Mouse (Mus musculus): ENCODE data around the gene Klrg1. TPM values are rescaled to one million over a fixed set of nuclear protein-coding genes. Genes with fewer than 3 reads are reported as not detected.

Gene Klrg1
- polyA plus RNA-seq (2012; rRNA removed): 1.1 and 1.2 TPM in 2 replicates

GRCm38 (mm10) chr6:122282782-122283181, at the start of gene Klrg1:
Gene Klrg1 (minus strand): TSS chr6:122282882.
- no peak for DNase-seq (ENCODE audit: low read depth in 1 of 2, low spot score in 2 of 2)
- H3K27me3 ChIP-seq (ENCODE audit: control insufficient read depth, insufficient read depth, low read length): no peaks in the 10 kb centered on the region
- H3K4me1 ChIP-seq (ENCODE audit: control insufficient read depth, insufficient read depth, insufficient read length): no peaks in the 10 kb centered on the region
- H3K36me3 ChIP-seq (ENCODE audit: control insufficient read depth, insufficient read depth, low read length): no peaks in the 10 kb centered on the region
- TF ChIP-seq CTCF (IDR thresholded peaks at IDR 0.05; ENCODE audit: extremely low read depth, insufficient read depth, insufficient read length, insufficient replicate concordance) (no peak), POLR2A (IDR thresholded peaks at IDR 0.05; ENCODE audit: low read depth, low read length) (no peak)
- no peak within 1 kb of the TSS for H3K27ac ChIP-seq (ENCODE audit: insufficient read depth, low read length)
- WGBS: 83% methylated on average over 6 of the region's 6 CpGs
- H3K4me3 ChIP-seq (ENCODE audit: extremely low read depth, insufficient read depth, insufficient read length): no peak within 1 kb of the TSS

- Histone ChIP-seq H3K4me3 (ENCODE audit: extremely low read depth, insufficient read depth, insufficient read length) (no peak overlapping the region), H3K27ac (ENCODE audit: insufficient read depth, low read length) (no peak overlapping the region), H3K4me1 (ENCODE audit: control insufficient read depth, insufficient read depth, insufficient read length) (no peaks in the 10 kb centered on the region), H3K27me3 (ENCODE audit: control insufficient read depth, insufficient read depth, low read length) (no peaks in the 10 kb centered on the region), H3K36me3 (ENCODE audit: control insufficient read depth, insufficient read depth, low read length) (peaks cover 22% of the 10 kb centered on the region)
- DNase-seq (ENCODE audit: low read depth in 1 of 2, low spot score in 2 of 2): no peak
- WGBS: 93% methylated on average over 6 of the region's 6 CpGs
- no peak for TF ChIP-seq POLR2A (IDR thresholded peaks at IDR 0.05; ENCODE audit: low read depth, low read length)
- no peak for TF ChIP-seq CTCF (IDR thresholded peaks at IDR 0.05; ENCODE audit: extremely low read depth, insufficient read depth, insufficient read length, insufficient replicate concordance)
Measured at GRCm38 (mm10) chr6:122325361-122325975, 42.8 kb upstream of the Klrg1 start.

- 96% methylated on average over 1 of the region's 1 CpGs for WGBS
- no peaks in the 10 kb centered on the region for H3K4me1 ChIP-seq (ENCODE audit: control insufficient read depth, insufficient read depth, insufficient read length)
- H3K36me3 ChIP-seq (ENCODE audit: control insufficient read depth, insufficient read depth, low read length): peaks cover 52% of the 10 kb centered on the region
- no peak for DNase-seq (ENCODE audit: low read depth in 1 of 2, low spot score in 2 of 2)
- no peaks in the 10 kb centered on the region for H3K27me3 ChIP-seq (ENCODE audit: control insufficient read depth, insufficient read depth, low read length)
- no peak overlapping the region for H3K4me3 ChIP-seq (ENCODE audit: extremely low read depth, insufficient read depth, insufficient read length)
- TF ChIP-seq POLR2A (IDR thresholded peaks at IDR 0.05; ENCODE audit: low read depth, low read length): no peak
- no peak for TF ChIP-seq CTCF (IDR thresholded peaks at IDR 0.05; ENCODE audit: extremely low read depth, insufficient read depth, insufficient read length, insufficient replicate concordance)
- no peak overlapping the region for H3K27ac ChIP-seq (ENCODE audit: insufficient read depth, low read length)
Measured at GRCm38 (mm10) chr6:122318726-122319125, 36.0 kb upstream of the Klrg1 start.

- H3K4me3 ChIP-seq (ENCODE audit: extremely low read depth, insufficient read depth, insufficient read length): 0 out of 2 replicates have a peak overlapping the region, but pooled peaks have one; percentile 14
- peaks cover 6% of the 10 kb centered on the region for H3K4me1 ChIP-seq (ENCODE audit: control insufficient read depth, insufficient read depth, insufficient read length)
- TF ChIP-seq POLR2A (IDR thresholded peaks at IDR 0.05; ENCODE audit: low read depth, low read length): no peak
- no peak for TF ChIP-seq CTCF (IDR thresholded peaks at IDR 0.05; ENCODE audit: extremely low read depth, insufficient read depth, insufficient read length, insufficient replicate concordance)
- no peak overlapping the region for H3K27ac ChIP-seq (ENCODE audit: insufficient read depth, low read length)
- WGBS: 38% methylated on average over 5 of the region's 5 CpGs
- peaks cover 16% of the 10 kb centered on the region for H3K36me3 ChIP-seq (ENCODE audit: control insufficient read depth, insufficient read depth, low read length)
- DNase-seq (ENCODE audit: low read depth in 1 of 2, low spot score in 2 of 2): no peak
- no peaks in the 10 kb centered on the region for H3K27me3 ChIP-seq (ENCODE audit: control insufficient read depth, insufficient read depth, low read length)
Measured at GRCm38 (mm10) chr6:122310187-122310820, 27.6 kb upstream of the Klrg1 start.

GRCm38 (mm10) chr6:122309446-122309960, 26.8 kb upstream of the Klrg1 start:
- TF ChIP-seq POLR2A (IDR thresholded peaks at IDR 0.05; ENCODE audit: low read depth, low read length) (no peak), CTCF (IDR thresholded peaks at IDR 0.05; ENCODE audit: extremely low read depth, insufficient read depth, insufficient read length, insufficient replicate concordance) (no peak)
- Histone ChIP-seq H3K36me3 (ENCODE audit: control insufficient read depth, insufficient read depth, low read length) (peaks cover 10% of the 10 kb centered on the region), H3K4me3 (ENCODE audit: extremely low read depth, insufficient read depth, insufficient read length) (peak overlapping the region; percentile 86), H3K27me3 (ENCODE audit: control insufficient read depth, insufficient read depth, low read length) (no peaks in the 10 kb centered on the region), H3K27ac (ENCODE audit: insufficient read depth, low read length) (peak overlapping the region; percentile 86; the same call in 1 of the 2 replicates), H3K4me1 (ENCODE audit: control insufficient read depth, insufficient read depth, insufficient read length) (peaks cover 6% of the 10 kb centered on the region)
- no peak for DNase-seq (ENCODE audit: low read depth in 1 of 2, low spot score in 2 of 2)
- WGBS: 1% methylated on average over 11 of the region's 11 CpGs

GRCm38 (mm10) chr6:122308505-122309393, 26.1 kb upstream of the Klrg1 start, which contains the start of gene M6pr:
Gene M6pr (plus strand): TSS chr6:122308720.
- TF ChIP-seq POLR2A (IDR thresholded peaks at IDR 0.05; ENCODE audit: low read depth, low read length) (peak; percentile 56; the same call in 1 of the 2 replicates), CTCF (IDR thresholded peaks at IDR 0.05; ENCODE audit: extremely low read depth, insufficient read depth, insufficient read length, insufficient replicate concordance) (peak; percentile 83; the same call in 1 of the 2 replicates)
- WGBS: under 1% methylated on average over 49 of the region's 49 CpGs
- peak; percentile 92 to 98 for DNase-seq (ENCODE audit: low read depth in 1 of 2, low spot score in 2 of 2)
- H3K36me3 ChIP-seq (ENCODE audit: control insufficient read depth, insufficient read depth, low read length): peaks cover 5% of the 10 kb centered on the region
- no peaks in the 10 kb centered on the region for H3K27me3 ChIP-seq (ENCODE audit: control insufficient read depth, insufficient read depth, low read length)
- peaks cover 6% of the 10 kb centered on the region for H3K4me1 ChIP-seq (ENCODE audit: control insufficient read depth, insufficient read depth, insufficient read length)
- peak within 1 kb of the TSS; percentile 86 for H3K4me3 ChIP-seq (ENCODE audit: extremely low read depth, insufficient read depth, insufficient read length)
- peak within 1 kb of the TSS; percentile 86 for H3K27ac ChIP-seq (ENCODE audit: insufficient read depth, low read length)
